Mouse (Mus musculus) small intestine, adult 2 months (tissue): ENCODE data around the gene Nme3.

Source experiments
- CTCF ChIP-seq: fragments of 200-500 bp; IDR thresholded peaks from 2 replicates; pipeline ENCODE4 v1.5.1; 2012; ENCODE audit warnings: low read depth, mild to moderate bottlenecking, control low read depth, inconsistent platforms, low read length, moderate library complexity, mixed read lengths; ENCODE audit not compliant: insufficient replicate concordance, insufficient read length; ENCODE audit errors: extremely low read depth
- POLR2A ChIP-seq: fragments of 200-500 bp; IDR thresholded peaks from 2 replicates; pipeline ENCODE4 v1.6.1; 2012; ENCODE audit warnings: low read depth, mild to moderate bottlenecking, control low read depth, inconsistent platforms, low read length, moderate library complexity

GRCm38 (mm10) chr17:24902671-24903474, 6.6 kb downstream of the Nme3 start:
- peak; percentile 12; the same call in 1 of the 2 replicates for TF ChIP-seq CTCF
- no peak for TF ChIP-seq POLR2A
